Mouse (Mus musculus): ENCODE measurements around the gene Nccrp1. TPM values are rescaled to one million over a fixed set of nuclear protein-coding genes. Genes with fewer than 3 reads are reported as not detected.

Gene Nccrp1
- total RNA-seq (2022) = under 1 TPM in 3 of 4 experiments, not detected in 1; 0.23 to 0.49 (median 0.39) TPM

- DNase-seq (ENCODE audit: low spot score in 2 of 2) = no peak
Observed at GRCm38 (mm10) chr7:28547154-28547553, at the start of gene Nccrp1. Gene Nccrp1, minus strand, starts transcription at chr7:28547254.

GRCm38 (mm10) chr7:28595751-28596435 lies 48.8 kb upstream of the Nccrp1 start:
- DNase-seq (ENCODE audit: low spot score in 2 of 2) = no peak

GRCm38 (mm10) chr7:28593206-28594111 lies 46.4 kb upstream of the Nccrp1 start:
- no peak for DNase-seq (ENCODE audit: low spot score in 2 of 2)

GRCm38 (mm10) chr7:28591862-28592261 lies 44.8 kb upstream of the Nccrp1 start:
- DNase-seq (ENCODE audit: low spot score in 2 of 2) = no peak

GRCm38 (mm10) chr7:28587644-28588043 lies 40.6 kb upstream of the Nccrp1 start:
- no peak for DNase-seq (ENCODE audit: low spot score in 2 of 2)

GRCm38 (mm10) chr7:28586663-28587411 lies 39.8 kb upstream of the Nccrp1 start:
- no peak for DNase-seq (ENCODE audit: low spot score in 2 of 2)

GRCm38 (mm10) chr7:28585001-28585400 lies 37.9 kb upstream of the Nccrp1 start:
- DNase-seq (ENCODE audit: low spot score in 2 of 2) = no peak

- DNase-seq (ENCODE audit: low spot score in 2 of 2) = no peak
Observed at GRCm38 (mm10) chr7:28584468-28584867, 37.4 kb upstream of the Nccrp1 start.

GRCm38 (mm10) chr7:28583570-28584344 lies 36.7 kb upstream of the Nccrp1 start:
- no peak for DNase-seq (ENCODE audit: low spot score in 2 of 2)

- DNase-seq (ENCODE audit: low spot score in 2 of 2) = no peak
Observed at GRCm38 (mm10) chr7:28582841-28583240, 35.8 kb upstream of the Nccrp1 start.

GRCm38 (mm10) chr7:28581721-28582120 lies 34.7 kb upstream of the Nccrp1 start:
- no peak for DNase-seq (ENCODE audit: low spot score in 2 of 2)

- no peak for DNase-seq (ENCODE audit: low spot score in 2 of 2)
Observed at GRCm38 (mm10) chr7:28579826-28580225, 32.8 kb upstream of the Nccrp1 start.

GRCm38 (mm10) chr7:28578543-28579053 lies 31.5 kb upstream of the Nccrp1 start:
- no peak for DNase-seq (ENCODE audit: low spot score in 2 of 2)

GRCm38 (mm10) chr7:28577826-28578542 lies 30.9 kb upstream of the Nccrp1 start:
- no peak for DNase-seq (ENCODE audit: low spot score in 2 of 2)

- no peak for DNase-seq (ENCODE audit: low spot score in 2 of 2)
Observed at GRCm38 (mm10) chr7:28576271-28576914, 29.3 kb upstream of the Nccrp1 start.

- DNase-seq (ENCODE audit: low spot score in 2 of 2) = no peak
Observed at GRCm38 (mm10) chr7:28575597-28575996, 28.5 kb upstream of the Nccrp1 start.

- no peak for DNase-seq (ENCODE audit: low spot score in 2 of 2)
Observed at GRCm38 (mm10) chr7:28573236-28573635, 26.2 kb upstream of the Nccrp1 start.

- DNase-seq (ENCODE audit: low spot score in 2 of 2) = no peak
Observed at GRCm38 (mm10) chr7:28572689-28573088, 25.6 kb upstream of the Nccrp1 start.

GRCm38 (mm10) chr7:28570982-28571682 lies 24.1 kb upstream of the Nccrp1 start:
- no peak for DNase-seq (ENCODE audit: low spot score in 2 of 2)

Data from left cerebral cortex, adult 8-10 months (tissue).